8 mouse cellular contexts compared by ENCODE assay signal in the genomic region with DNA sequence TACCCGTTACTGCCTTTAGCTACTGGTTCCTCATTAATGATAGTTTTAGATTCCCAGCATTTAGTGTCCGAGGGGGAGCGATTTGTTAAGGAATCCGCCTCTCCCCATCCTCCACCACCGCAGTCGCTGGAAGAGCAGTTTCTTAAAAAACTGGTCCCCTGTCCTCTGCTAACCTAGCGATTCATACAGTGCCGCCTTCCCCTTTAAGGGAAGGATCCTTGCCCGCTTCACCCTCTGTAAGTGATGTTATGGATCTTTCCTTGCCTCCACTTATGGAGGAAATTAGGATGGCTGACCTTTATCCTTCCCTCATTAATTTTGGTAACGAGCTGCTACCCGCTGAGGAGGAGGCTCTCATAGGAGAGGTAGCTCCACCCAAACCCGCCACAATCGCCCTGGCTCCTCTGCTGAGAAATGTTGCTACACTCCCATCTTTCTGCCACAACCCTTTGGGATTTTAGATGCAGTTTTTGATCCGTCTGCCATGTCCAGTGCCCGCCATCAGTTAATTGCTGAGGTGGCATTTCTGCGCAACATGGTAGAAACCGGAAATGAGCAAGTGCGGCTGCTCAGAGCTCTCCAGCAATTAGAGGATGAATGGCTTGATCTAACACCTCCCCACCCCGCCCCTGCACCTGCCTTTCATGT. TPM values are rescaled to one million over a fixed set of nuclear protein-coding genes. Genes with fewer than 3 reads are reported as not detected.
A peak's percentile ranks its signal among the peaks of the same experiment; 100 is the strongest.
DNase-seq lines count a peak whose midpoint lies in the region; ATAC-seq lines count a peak whose summit lies in the region.

No protein-coding gene starts in this region.

- H3K9me3 ChIP-seq in intestine, embryonic 15.5 days: no peaks in the 10 kb centered on the region

- no peaks in the 10 kb centered on the region for H3K79me2 ChIP-seq in macrophage (ENCODE audit: inconsistent target)

- H3K27me3 ChIP-seq in intestine, embryonic 15.5 days (replicated peaks): no peaks in the 10 kb centered on the region

- H3K4me1 ChIP-seq in intestine, embryonic 15.5 days (replicated peaks): no peaks in the 10 kb centered on the region

- peak overlapping the region; percentile 38 for H3K9ac ChIP-seq in intestine, embryonic 15.5 days

- peak; percentile 62 to 87 for DNase-seq in adrenal gland, adult (ENCODE audit: inconsistent age in 2 of 2, low spot score in 1 of 2)
- DNase-seq in cerebellum, postnatal 14 days: peak; percentile 84 to 85
- peak; percentile 75 to 86 for DNase-seq in frontal cortex, postnatal 36 days (ENCODE audit: low spot score in 2 of 2)
- peak; percentile 70 to 78 for DNase-seq in left cerebral cortex, adult 9 months (ENCODE audit: low spot score in 2 of 2)
- DNase-seq in retina, postnatal 1 day: peak; percentile 83
- DNase-seq in urinary bladder, postnatal 36 days (ENCODE audit: low spot score in 2 of 2): peak; percentile 15 to 24

- no peaks in the 10 kb centered on the region for H3K36me3 ChIP-seq in intestine, embryonic 15.5 days
- H3K36me3 ChIP-seq in macrophage (ENCODE audit: inconsistent target): no peaks in the 10 kb centered on the region

- peak; percentile 81 for ATAC-seq in intestine, embryonic 15.5 days

- peak overlapping the region; percentile 78 for H3K4me2 ChIP-seq in intestine, embryonic 15.5 days (replicated peaks)

- WGBS in intestine, embryonic 15.5 days: under 1% methylated on average over 19 of the region's 19 CpGs
- WGBS in macrophage (ENCODE audit: missing documents): 2% methylated on average over 19 of the region's 19 CpGs

- H3K4me3 ChIP-seq in intestine, embryonic 15.5 days (replicated peaks): peak overlapping the region; percentile 45
- H3K4me3 ChIP-seq in macrophage (ENCODE audit: inconsistent target): peak overlapping the region; percentile 35

- H3K27ac ChIP-seq in intestine, embryonic 15.5 days: no peak overlapping the region
- H3K27ac ChIP-seq in macrophage: no peak overlapping the region

RNA-seq across cellular contexts. Expression of a gene that starts 10.8 kb away (rescaled TPM):
- polyA plus RNA-seq in intestine, embryonic 15.5 days (2015; fragmentation: Nextera tagmentation; extraction: Ambion mirVana): not detected in 2 replicates
- not detected for total RNA-seq in macrophage (2018; cell fraction: chromatin; rRNA removed)
- total RNA-seq in macrophage (2018; cell fraction: cytosol; rRNA removed): not detected
- total RNA-seq in macrophage (2018; cell fraction: nucleus; rRNA removed): not detected
- not detected in 3 replicates for polyA plus RNA-seq in macrophage (2018)

RNA-seq across cellular contexts. Expression of a gene that starts 28.9 kb away (rescaled TPM):
- not detected in 2 replicates for polyA plus RNA-seq in intestine, embryonic 15.5 days (2015; fragmentation: Nextera tagmentation; extraction: Ambion mirVana)
- total RNA-seq in macrophage (2018; cell fraction: chromatin; rRNA removed): not detected
- total RNA-seq in macrophage (2018; cell fraction: cytosol; rRNA removed): not detected
- not detected for total RNA-seq in macrophage (2018; cell fraction: nucleus; rRNA removed)
- polyA plus RNA-seq in macrophage (2018): not detected in 3 replicates

RNA-seq across cellular contexts. Expression of a gene that starts 43.1 kb away (rescaled TPM):
- polyA plus RNA-seq in intestine, embryonic 15.5 days (2015; fragmentation: Nextera tagmentation; extraction: Ambion mirVana): 12.5 and 13.6 TPM in 2 replicates
- total RNA-seq in macrophage (2018; cell fraction: chromatin; rRNA removed): 10 to 100 TPM; 16.8 to 47.5 (median 35.2) TPM
- 1 to 10 TPM; 1.8 to 7.7 (median 5.8) TPM for total RNA-seq in macrophage (2018; cell fraction: cytosol; rRNA removed)
- 10 to 100 TPM; 17.3 to 43.8 (median 26.8) TPM for total RNA-seq in macrophage (2018; cell fraction: nucleus; rRNA removed)
- polyA plus RNA-seq in macrophage (2018): 5.5 to 8.2 TPM (median 7.4 TPM) in 3 replicates

RNA-seq across cellular contexts. Expression of a gene that starts 53.1 kb away (rescaled TPM):
- polyA plus RNA-seq in intestine, embryonic 15.5 days (2015; fragmentation: Nextera tagmentation; extraction: Ambion mirVana): not detected in 2 replicates
- not detected for total RNA-seq in macrophage (2018; cell fraction: chromatin; rRNA removed)
- not detected for total RNA-seq in macrophage (2018; cell fraction: cytosol; rRNA removed)
- total RNA-seq in macrophage (2018; cell fraction: nucleus; rRNA removed): not detected
- not detected in 3 replicates for polyA plus RNA-seq in macrophage (2018)

RNA-seq across cellular contexts. Expression of a gene that starts 57.3 kb away (rescaled TPM):
- 124 and 141 TPM in 2 replicates for polyA plus RNA-seq in intestine, embryonic 15.5 days (2015; fragmentation: Nextera tagmentation; extraction: Ambion mirVana)
- total RNA-seq in macrophage (2018; cell fraction: chromatin; rRNA removed): 10 to 100 TPM in 24 of 26 experiments, 1 to 10 TPM in 2; 7.8 to 67.7 (median 23.6) TPM
- 10 to 100 TPM; 19.1 to 41.4 (median 28.1) TPM for total RNA-seq in macrophage (2018; cell fraction: cytosol; rRNA removed)
- total RNA-seq in macrophage (2018; cell fraction: nucleus; rRNA removed): 10 to 100 TPM; 10.6 to 52.7 (median 33.4) TPM
- 14.2 to 42.9 TPM (median 31.7 TPM) in 3 replicates for polyA plus RNA-seq in macrophage (2018)

Comparison
In these comparisons a context has a peak if more than half of its experiments do, and no peak if none do; other contexts are left out.
1. DNase-seq: peak in every context shown above with its lines; median percentile 84 in cerebellum, postnatal 14 days; 83 in retina, postnatal 1 day; 80 in frontal cortex, postnatal 36 days; 74 in adrenal gland, adult; 74 in left cerebral cortex, adult 9 months; 20 in urinary bladder, postnatal 36 days.